Mouse (Mus musculus): ENCODE results near the gene Enpp1.

- no peak for TF ChIP-seq CTCF (IDR thresholded peaks at IDR 0.05; ENCODE audit: insufficient read depth, low read length)
- no peak for TF ChIP-seq POLR2A (IDR thresholded peaks at IDR 0.05; ENCODE audit: borderline replicate concordance, extremely low read depth, low read depth, low read length)
Observed at GRCm38 (mm10) chr10:24588824-24589223, 123.1 kb downstream of the Enpp1 start.
